Mouse (Mus musculus) ES-E14 (cell line): ENCODE results near the gene Syn2. TPM values are rescaled to one million over a fixed set of nuclear protein-coding genes. Genes with fewer than 3 reads are reported as not detected.

Experiments
- DNase-seq: peaks from one replicate; pipeline ENCODE4 v3.0.0-alpha.2; 2013; ENCODE audit warnings: low read depth, low spot score
- H3K27ac ChIP-seq: 2 replicates; pipeline ENCODE4 v1.5.1; 2012; ENCODE audit warnings: low read depth, mild to moderate bottlenecking, low read length, moderate library complexity, mixed read lengths; ENCODE audit not compliant: poor library complexity, insufficient read depth, severe bottlenecking
- H3K36me3 ChIP-seq: 2 replicates; pipeline ENCODE4 v1.6.1; 2012; ENCODE audit warnings: mild to moderate bottlenecking, low read length, moderate library complexity, mixed read lengths; ENCODE audit not compliant: control insufficient read depth, poor library complexity, insufficient read depth, severe bottlenecking
- H3K4me1 ChIP-seq, 2 experiments: fragments of 150-350 bp in 1 of 2; sonication (generic) in 1 of 2; 2 replicates each; pipeline ENCODE4 v1.6.1; 2012; ENCODE audit warnings: low read length in 2 of 2, mild to moderate bottlenecking in 1 of 2, mixed read lengths in 1 of 2; ENCODE audit not compliant: control insufficient read depth in 2 of 2, insufficient read depth in 2 of 2, poor library complexity in 1 of 2
- H3K4me3 ChIP-seq, 2 experiments: fragments of 150-350 bp in 1 of 2; sonication (generic) in 1 of 2; 2 replicates each; pipeline ENCODE4 v1.5.1; 2012; ENCODE audit warnings: low read length in 2 of 2, low read depth in 1 of 2, mild to moderate bottlenecking in 1 of 2, mixed read lengths in 1 of 2; ENCODE audit not compliant: insufficient read depth in 1 of 2, poor library complexity in 1 of 2, severe bottlenecking in 1 of 2
- H3K9ac ChIP-seq: 2 replicates; pipeline ENCODE4 v1.6.1; 2012; ENCODE audit warnings: low read depth, mild to moderate bottlenecking, low read length, mixed read lengths; ENCODE audit not compliant: poor library complexity, insufficient read depth, severe bottlenecking
- H3K9me3 ChIP-seq: fragments of 150-350 bp; sonication (generic); 2 replicates; pipeline ENCODE4 v1.6.1; 2012; ENCODE audit warnings: low read depth, mild to moderate bottlenecking, low read length; ENCODE audit not compliant: control insufficient read depth, insufficient read depth
- CHD2 ChIP-seq: IDR thresholded peaks from 2 replicates; pipeline ENCODE4 v1.6.1; 2014; ENCODE audit warnings: mild to moderate bottlenecking, low read depth, low read length, inconsistent platforms
- HCFC1 ChIP-seq: IDR thresholded peaks from 2 replicates; pipeline ENCODE4 v1.6.1; 2012; ENCODE audit warnings: low read length, inconsistent platforms, borderline replicate concordance; ENCODE audit not compliant: insufficient read depth
- MAFK ChIP-seq: IDR thresholded peaks from 2 replicates; pipeline ENCODE4 v1.6.1; 2014; ENCODE audit warnings: mild to moderate bottlenecking, low read depth, low read length, inconsistent platforms; ENCODE audit not compliant: insufficient read depth
- ZC3H11A ChIP-seq: IDR thresholded peaks from 2 replicates; pipeline ENCODE4 v1.6.1; 2012; ENCODE audit warnings: low read depth, mild to moderate bottlenecking, inconsistent platforms, low read length, borderline replicate concordance
- ZNF384 ChIP-seq: IDR thresholded peaks from 2 replicates; pipeline ENCODE4 v1.6.1; 2012; ENCODE audit warnings: low read depth, low read length, inconsistent platforms
- in situ Hi-C, 2 experiments: fragments of 600-800 bp; cut with MboI; formaldehyde crosslinking; loops; one replicate each; pipeline ENCODE4 v1.15.1; 2025; ENCODE audit warnings: low sequenced_read_pairs in 2 of 2, inconsistent platforms in 1 of 2; ENCODE audit not compliant: unreplicated experiment in 2 of 2
- total RNA-seq: library from RNA; depleted of rRNA; stranded (reverse); fragments of 300-350 nt; gene quantifications from 2 replicates; pipeline ENCODE4 v1.2.3, GENCODE M21; 2012; rRNA removed

The Syn2 gene
- 0.04 and 0.16 TPM in 2 replicates for total RNA-seq

- DNase-seq = peak; percentile 55
- Histone ChIP-seq H3K4me1 (no peaks in the 10 kb centered on the region), H3K9ac (peak within 1 kb of the TSS; percentile 67), H3K4me3 (peak within 1 kb of the TSS; percentile 76 to 79), H3K9me3 (no peaks in the 10 kb centered on the region), H3K36me3 (no peaks in the 10 kb centered on the region), H3K27ac (no peak within 1 kb of the TSS)
- in situ Hi-C loops = no loop called here
- TF ChIP-seq HCFC1 (no peak), ZNF384 (no peak), MAFK (no peak), ZC3H11A (no peak)
Observed at GRCm38 (mm10) chr6:115134501-115135331, at the start of gene Syn2. Syn2 (plus strand) TSS chr6:115134902.

GRCm38 (mm10) chr6:115085274-115085841, 49.3 kb upstream of the Syn2 start:
- H3K9ac ChIP-seq = no peak overlapping the region
- no peaks in the 10 kb centered on the region for H3K9me3 ChIP-seq
- H3K27ac ChIP-seq = no peak overlapping the region
- in situ Hi-C loops = no loop called here
- no peak overlapping the region for H3K4me3 ChIP-seq
- no peak for DNase-seq
- H3K36me3 ChIP-seq = no peaks in the 10 kb centered on the region
- no peak for TF ChIP-seq ZC3H11A
- TF ChIP-seq MAFK = no peak
- TF ChIP-seq HCFC1 = no peak
- no peak for TF ChIP-seq CHD2
- TF ChIP-seq ZNF384 = no peak
- 0 out of 4 replicates have a peak, but pooled peaks cover 0 to 2% of the 10 kb centered on the region in 2 experiments for H3K4me1 ChIP-seq

- no peak for DNase-seq
- H3K9ac ChIP-seq = no peak overlapping the region
- H3K9me3 ChIP-seq = no peaks in the 10 kb centered on the region
- H3K27ac ChIP-seq = no peak overlapping the region
- 0 out of 4 replicates have a peak, but pooled peaks cover 0 to 2% of the 10 kb centered on the region in 2 experiments for H3K4me1 ChIP-seq
- in situ Hi-C loops = no loop called here
- H3K4me3 ChIP-seq = no peak overlapping the region
- no peak for TF ChIP-seq ZNF384
- TF ChIP-seq HCFC1 = no peak
- H3K36me3 ChIP-seq = no peaks in the 10 kb centered on the region
Observed at GRCm38 (mm10) chr6:115088314-115089106, 46.2 kb upstream of the Syn2 start.

GRCm38 (mm10) chr6:115091737-115092136, 43.0 kb upstream of the Syn2 start:
- TF ChIP-seq MAFK = no peak
- TF ChIP-seq HCFC1 = no peak
- no peak for TF ChIP-seq ZC3H11A
- TF ChIP-seq ZNF384 = no peak
- TF ChIP-seq CHD2 = no peak
- Histone ChIP-seq H3K4me1 (no peaks in the 10 kb centered on the region), H3K4me3 (no peak overlapping the region), H3K9ac (no peak overlapping the region), H3K36me3 (no peaks in the 10 kb centered on the region), H3K9me3 (no peaks in the 10 kb centered on the region), H3K27ac (no peak overlapping the region)
- in situ Hi-C loops = no loop called here
- DNase-seq = no peak
